Mouse (Mus musculus): ENCODE data around the gene Wdr75. TPM values are rescaled to one million over a fixed set of nuclear protein-coding genes. Genes with fewer than 3 reads are reported as not detected.

The Wdr75 gene
- polyA plus RNA-seq, 1 experiment: 25.2 TPM

- no peaks in the 10 kb centered on the region for H3K27me3 ChIP-seq (ENCODE audit: control insufficient read depth, insufficient read depth, insufficient read length)
- H3K79me2 ChIP-seq (ENCODE audit: control insufficient read depth, insufficient read depth): no peaks in the 10 kb centered on the region
- TF ChIP-seq REST (IDR thresholded peaks at IDR 0.05; ENCODE audit: insufficient read depth, insufficient read length): no peak
- TF ChIP-seq SRF (IDR thresholded peaks at IDR 0.05; ENCODE audit: control insufficient read depth, insufficient read length, low read depth): no peak
- TF ChIP-seq POLR2A (IDR thresholded peaks at IDR 0.05; ENCODE audit: insufficient read length, low read depth): no peak
- no peak for TF ChIP-seq E2F4 (IDR thresholded peaks at IDR 0.05; ENCODE audit: insufficient read depth)
- TF ChIP-seq TCF12 (IDR thresholded peaks at IDR 0.05; ENCODE audit: insufficient read depth, poor library complexity, severe bottlenecking): no peak
- no peak for TF ChIP-seq MAX (IDR thresholded peaks at IDR 0.05; ENCODE audit: low read depth)
- no peak for TF ChIP-seq TCF3 (IDR thresholded peaks at IDR 0.05; ENCODE audit: insufficient read length, low read depth)
- TF ChIP-seq POLR2AphosphoS2 (IDR thresholded peaks at IDR 0.05; ENCODE audit: insufficient read length, low read depth): no peak
These were observed 63.1 kb downstream of the Wdr75 start for GRCm38 (mm10) chr1:45858038-45858437.

GRCm38 (mm10) chr1:45860349-45860748, 65.4 kb downstream of the Wdr75 start:
- H3ac ChIP-seq (ENCODE audit: control insufficient read depth, insufficient read length): no peak overlapping the region
- no peak overlapping the region for H3K4me3 ChIP-seq
- no peaks in the 10 kb centered on the region for H3K36me3 ChIP-seq (ENCODE audit: control insufficient read depth, insufficient read depth)
- peak overlapping the region; percentile 58 for H3K4me2 ChIP-seq (ENCODE audit: low read depth)
- H3K27me3 ChIP-seq (ENCODE audit: control insufficient read depth, insufficient read depth, insufficient read length): no peaks in the 10 kb centered on the region
- no peaks in the 10 kb centered on the region for H3K79me2 ChIP-seq (ENCODE audit: control insufficient read depth, insufficient read depth)
- TF ChIP-seq TCF3 (IDR thresholded peaks at IDR 0.05; ENCODE audit: insufficient read length, low read depth) (no peak), TCF12 (IDR thresholded peaks at IDR 0.05; ENCODE audit: insufficient read depth, poor library complexity, severe bottlenecking) (no peak), REST (IDR thresholded peaks at IDR 0.05; ENCODE audit: insufficient read depth, insufficient read length) (no peak), POLR2A (IDR thresholded peaks at IDR 0.05; ENCODE audit: insufficient read length, low read depth) (no peak), SRF (IDR thresholded peaks at IDR 0.05; ENCODE audit: control insufficient read depth, insufficient read length, low read depth) (no peak), CEBPB (IDR thresholded peaks at IDR 0.05; ENCODE audit: insufficient read depth, poor library complexity, severe bottlenecking) (no peak), E2F4 (IDR thresholded peaks at IDR 0.05; ENCODE audit: insufficient read depth) (no peak), MYOD1 (IDR thresholded peaks at IDR 0.05; ENCODE audit: control insufficient read depth in 1 of 3, insufficient read length in 2 of 3, low read depth in 2 of 3) (no peak)

More at GRCm38 (mm10) chr1:45858038-45858437, 63.1 kb downstream of the Wdr75 start:
- Histone ChIP-seq H3K4me3 (no peak overlapping the region), H3K36me3 (ENCODE audit: control insufficient read depth, insufficient read depth) (no peaks in the 10 kb centered on the region), H3ac (ENCODE audit: control insufficient read depth, insufficient read length) (no peak overlapping the region), H3K4me2 (ENCODE audit: low read depth) (no peak overlapping the region)

DNA sequence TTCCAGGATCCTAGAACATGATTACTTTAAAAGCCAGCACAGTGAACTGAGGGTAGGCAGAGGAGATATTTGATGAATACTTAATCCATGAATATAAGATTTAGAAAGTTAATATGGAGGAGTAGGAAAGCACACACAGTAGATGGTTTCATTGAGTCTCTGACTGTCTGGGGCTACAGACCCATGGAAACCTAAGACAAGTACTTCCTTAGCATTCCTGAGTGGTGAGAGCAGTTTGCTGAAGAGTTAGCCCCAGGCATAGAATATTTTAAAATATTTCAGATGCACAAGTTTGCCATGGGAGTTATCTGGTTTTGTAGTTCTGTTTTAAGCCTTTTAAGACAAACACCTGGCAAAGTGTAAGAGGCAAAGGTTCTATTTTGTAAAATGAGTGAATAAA, 66.2 kb downstream of the Wdr75 start:
- H3ac ChIP-seq (ENCODE audit: control insufficient read depth, insufficient read length): no peak overlapping the region
- H3K4me2 ChIP-seq (ENCODE audit: low read depth): no peak overlapping the region
- TF ChIP-seq TCF12 (IDR thresholded peaks at IDR 0.05; ENCODE audit: insufficient read depth, poor library complexity, severe bottlenecking): no peak
- TF ChIP-seq MAX (IDR thresholded peaks at IDR 0.05; ENCODE audit: low read depth): no peak
- no peak for TF ChIP-seq SRF (IDR thresholded peaks at IDR 0.05; ENCODE audit: control insufficient read depth, insufficient read length, low read depth)
- no peak for TF ChIP-seq MYOD1 (IDR thresholded peaks at IDR 0.05; ENCODE audit: control insufficient read depth in 1 of 3, insufficient read length in 2 of 3, low read depth in 2 of 3)
- no peak for TF ChIP-seq REST (IDR thresholded peaks at IDR 0.05; ENCODE audit: insufficient read depth, insufficient read length)
- no peak for TF ChIP-seq TCF3 (IDR thresholded peaks at IDR 0.05; ENCODE audit: insufficient read length, low read depth)
- TF ChIP-seq CEBPB (IDR thresholded peaks at IDR 0.05; ENCODE audit: insufficient read depth, poor library complexity, severe bottlenecking): no peak
- TF ChIP-seq MYOG (IDR thresholded peaks at IDR 0.05; ENCODE audit: control insufficient read depth in 1 of 3, insufficient read depth in 1 of 3, insufficient read length in 2 of 3, low read depth in 2 of 3): no peak
- no peak for TF ChIP-seq E2F4 (IDR thresholded peaks at IDR 0.05; ENCODE audit: insufficient read depth)
- no peak for TF ChIP-seq POLR2A (IDR thresholded peaks at IDR 0.05; ENCODE audit: insufficient read length, low read depth)
- no peak for TF ChIP-seq USF1 (IDR thresholded peaks at IDR 0.05; ENCODE audit: low read depth)
- no peak for TF ChIP-seq POLR2AphosphoS2 (IDR thresholded peaks at IDR 0.05; ENCODE audit: insufficient read length, low read depth)
- H3K27me3 ChIP-seq (ENCODE audit: control insufficient read depth, insufficient read depth, insufficient read length): no peaks in the 10 kb centered on the region
- no peak overlapping the region for H3K4me3 ChIP-seq
- no peaks in the 10 kb centered on the region for H3K36me3 ChIP-seq (ENCODE audit: control insufficient read depth, insufficient read depth)
- H3K79me2 ChIP-seq (ENCODE audit: control insufficient read depth, insufficient read depth): no peaks in the 10 kb centered on the region

- H3K4me3 ChIP-seq: no peak overlapping the region
- H3K4me2 ChIP-seq (ENCODE audit: low read depth): no peak overlapping the region
- peak in 1 of 3 experiments; percentile 27 for TF ChIP-seq MYOD1 (IDR thresholded peaks at IDR 0.05; ENCODE audit: control insufficient read depth in 1 of 3, insufficient read length in 2 of 3, low read depth in 2 of 3)
- no peak for TF ChIP-seq MAX (IDR thresholded peaks at IDR 0.05; ENCODE audit: low read depth)
- TF ChIP-seq CEBPB (IDR thresholded peaks at IDR 0.05; ENCODE audit: insufficient read depth, poor library complexity, severe bottlenecking): no peak
- no peaks in the 10 kb centered on the region for H3K36me3 ChIP-seq (ENCODE audit: control insufficient read depth, insufficient read depth)
- no peaks in the 10 kb centered on the region for H3K27me3 ChIP-seq (ENCODE audit: control insufficient read depth, insufficient read depth, insufficient read length)
- no peak overlapping the region for H3ac ChIP-seq (ENCODE audit: control insufficient read depth, insufficient read length)
- no peaks in the 10 kb centered on the region for H3K79me2 ChIP-seq (ENCODE audit: control insufficient read depth, insufficient read depth)
These were observed 68.7 kb downstream of the Wdr75 start for GRCm38 (mm10) chr1:45863641-45864040.

GRCm38 (mm10) chr1:45864564-45865014, 69.6 kb downstream of the Wdr75 start:
- TF ChIP-seq MYOG (IDR thresholded peaks at IDR 0.05; ENCODE audit: control insufficient read depth in 1 of 3, insufficient read depth in 1 of 3, insufficient read length in 2 of 3, low read depth in 2 of 3) (peak in 1 of 3 experiments; percentile 69), POLR2A (IDR thresholded peaks at IDR 0.05; ENCODE audit: insufficient read length, low read depth) (no peak)
- no peak overlapping the region for H3K4me3 ChIP-seq
- H3K27me3 ChIP-seq (ENCODE audit: control insufficient read depth, insufficient read depth, insufficient read length): no peaks in the 10 kb centered on the region
- no peak overlapping the region for H3ac ChIP-seq (ENCODE audit: control insufficient read depth, insufficient read length)
- no peaks in the 10 kb centered on the region for H3K79me2 ChIP-seq (ENCODE audit: control insufficient read depth, insufficient read depth)
- no peaks in the 10 kb centered on the region for H3K36me3 ChIP-seq (ENCODE audit: control insufficient read depth, insufficient read depth)
- H3K4me2 ChIP-seq (ENCODE audit: low read depth): peak overlapping the region; percentile 35
